Mouse (Mus musculus) heart, adult 11 months (tissue): ENCODE measurements around the gene Cts8.

ENCODE experiments used
- DNase-seq: peaks from one replicate; pipeline ENCODE4 v3.0.0; 2022

Gene Cts8

DNA sequence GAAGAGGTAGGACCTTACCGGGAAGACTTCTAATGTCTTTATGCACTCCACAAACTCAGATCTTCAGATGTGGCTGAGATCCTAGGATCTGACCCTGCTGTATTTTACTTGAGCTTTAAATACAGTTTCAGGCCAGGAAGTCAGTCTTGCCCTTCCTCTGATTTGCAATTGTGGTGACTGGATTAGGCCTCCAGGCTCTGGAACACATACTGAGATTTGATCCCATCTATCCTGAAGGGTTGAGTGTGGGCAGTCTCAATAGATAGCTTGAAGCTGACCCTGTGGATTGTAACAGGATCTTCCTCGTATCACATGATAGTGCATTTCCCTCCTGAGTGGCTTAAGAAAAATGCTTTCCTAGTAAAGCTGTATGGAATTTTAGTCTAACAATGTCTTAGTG, at the start of gene Cts8:
Gene Cts8, minus strand, starts transcription at position 101 of the 400 bp plus-strand sequence.
- DNase-seq = no peak

DNA sequence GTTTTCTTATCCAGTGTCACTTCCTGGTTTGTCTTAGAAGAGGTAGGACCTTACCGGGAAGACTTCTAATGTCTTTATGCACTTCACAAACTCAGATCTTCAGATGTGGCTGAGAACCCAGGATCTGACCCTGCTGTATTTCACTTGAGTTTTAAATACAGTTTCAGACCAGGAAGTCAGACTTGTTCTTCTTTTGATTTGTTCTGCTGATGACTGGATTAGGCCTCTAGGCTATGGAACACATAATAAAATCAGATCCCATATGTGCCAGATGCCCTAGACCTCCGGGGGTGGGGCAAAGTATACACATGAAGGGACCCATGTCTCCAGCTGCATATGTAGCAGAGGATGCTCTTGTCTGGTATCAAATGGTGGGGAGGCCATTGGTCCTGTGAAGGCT, 33.6 kb upstream of the Cts8 start, which contains the start of gene Gm49398:
Gene Gm49398, minus strand, starts transcription at position 101 of the 400 bp plus-strand sequence.
- DNase-seq = no peak

DNA sequence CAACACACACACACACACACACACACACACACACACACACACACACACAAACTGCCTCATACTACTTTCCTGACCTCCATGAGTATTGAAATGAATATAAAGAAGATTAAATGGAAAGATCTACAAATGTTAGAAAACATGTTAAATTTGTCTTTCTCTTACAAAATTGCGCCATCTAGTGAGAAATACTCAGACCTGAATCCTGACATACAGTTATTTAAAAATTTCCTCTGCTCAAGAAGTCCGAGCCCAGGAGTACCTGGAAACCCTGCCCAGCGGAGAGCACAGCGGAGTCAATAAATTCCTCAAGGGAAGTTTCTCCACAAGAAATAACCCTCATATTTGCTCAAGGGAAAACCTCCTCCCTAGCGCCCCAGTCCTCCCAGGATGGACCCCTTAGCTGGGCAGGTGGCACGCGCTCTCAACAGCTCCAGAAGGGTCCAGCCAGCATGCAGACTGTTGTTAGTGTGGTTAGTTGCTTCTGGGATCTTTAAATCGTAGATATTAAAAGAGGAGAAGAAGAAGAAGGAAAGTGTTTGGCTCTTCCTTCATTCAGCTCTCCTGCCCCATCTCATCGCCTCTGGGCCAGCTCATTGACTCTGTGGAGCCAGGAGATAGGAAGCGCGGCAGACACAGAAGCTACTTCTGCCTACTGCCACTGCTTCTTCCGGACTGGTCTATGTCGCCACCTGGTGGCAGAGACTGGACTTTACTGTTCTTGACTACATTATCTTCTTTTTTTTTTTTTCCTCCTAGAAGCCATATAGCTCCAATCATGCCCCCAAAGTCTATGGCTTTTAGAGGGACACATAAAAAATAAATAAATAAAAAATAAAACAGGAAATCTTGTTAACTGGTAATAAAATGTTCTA, 13.8 kb downstream of the Cts8 start:
- DNase-seq = peak; percentile 90

- no peak for DNase-seq
These were observed 51.8 kb downstream of the Cts8 start, which contains the start of gene Cts6 for GRCm38 (mm10) chr13:61203310-61203709. Cts6 (minus strand) TSS chr13:61203410.
